Mouse (Mus musculus) heart, embryonic 14.5 days (tissue): ENCODE results near the gene Acvr1b. TPM values are rescaled to one million over a fixed set of nuclear protein-coding genes. Genes with fewer than 3 reads are reported as not detected.

ENCODE experiments used
- ATAC-seq: fragments of 200-750 bp; cut with Nextera tagmentation; 2 replicates; pipeline ENCODE4 v1.8.0; 2017; ENCODE audit warnings: low read depth, moderate TSS enrichment; ENCODE audit not compliant: insufficient number of reproducible peaks, insufficient read depth, low FRiP score
- H3K27ac ChIP-seq, 2 experiments: fragments of 200-500 bp in 1 of 2; fragments of 300-500 bp in 1 of 2; sonication (generic) in 1 of 2; replicated peaks in 1 of 2; 2 replicates each; pipeline ENCODE4 v1.5.1; 2012 to 2014; ENCODE audit warnings: low read depth in 2 of 2, low read length in 2 of 2, control low read depth in 1 of 2, mild to moderate bottlenecking in 1 of 2, mixed read lengths in 1 of 2; ENCODE audit not compliant: control insufficient read depth in 1 of 2, insufficient read depth in 1 of 2
- H3K27me3 ChIP-seq: fragments of 300-500 bp; sonication (generic); 2 replicates; pipeline ENCODE4 v1.6.1; 2014; ENCODE audit warnings: mild to moderate bottlenecking, low read length, control low read depth; ENCODE audit not compliant: control insufficient read depth, insufficient read depth
- H3K36me3 ChIP-seq: fragments of 300-500 bp; sonication (generic); 2 replicates; pipeline ENCODE4 v1.6.1; 2014; ENCODE audit warnings: mild to moderate bottlenecking, control low read depth, low read length, mixed read lengths; ENCODE audit not compliant: control insufficient read depth, insufficient read depth
- H3K4me1 ChIP-seq, 2 experiments: fragments of 200-500 bp in 1 of 2; fragments of 300-500 bp in 1 of 2; sonication (generic) in 1 of 2; 2 replicates each; pipeline ENCODE4 v1.6.1; 2012 to 2014; ENCODE audit warnings: low read length in 2 of 2, control low read depth in 1 of 2, mixed read lengths in 1 of 2; ENCODE audit not compliant: control insufficient read depth in 2 of 2, insufficient read depth in 2 of 2
- H3K4me2 ChIP-seq: fragments of 300-500 bp; sonication (generic); 2 replicates; pipeline ENCODE4 v1.6.1; 2014; ENCODE audit warnings: mild to moderate bottlenecking, low read length
- H3K4me3 ChIP-seq, 2 experiments: fragments of 200-500 bp in 1 of 2; fragments of 300-500 bp in 1 of 2; sonication (generic) in 1 of 2; 2 replicates each; pipeline ENCODE4 v1.5.1; 2012 to 2014; ENCODE audit warnings: low read length in 2 of 2, mild to moderate bottlenecking in 2 of 2, control low read depth in 1 of 2, low read depth in 1 of 2, moderate library complexity in 1 of 2; ENCODE audit not compliant: control insufficient read depth in 1 of 2, insufficient read depth in 1 of 2
- H3K9ac ChIP-seq: fragments of 300-500 bp; sonication (generic); 2 replicates; pipeline ENCODE4 v1.6.1; 2014; ENCODE audit warnings: mild to moderate bottlenecking, low read length
- H3K9me3 ChIP-seq: fragments of 300-500 bp; sonication (generic); 2 replicates; pipeline ENCODE4 v1.6.1; 2016; ENCODE audit warnings: low read length, control low read depth; ENCODE audit not compliant: control insufficient read depth
- WGBS: fragments of 180-500 bp; shearing (Covaris S2); extraction: QIAGEN DNeasy Blood & Tissue Kit; methylation state at CpG from one replicate; pipeline ENCODE4 v1.1.7; 2014; 5-methylcytosine and 5-hydroxymethylcytosine counted together
- polyA plus RNA-seq: library from polyadenylated mRNA; unstranded; fragments of >200 nt; fragmentation: Nextera tagmentation; extraction: Ambion mirVana; gene quantifications from 2 replicates; pipeline ENCODE4 v1.2.1, GENCODE M21; 2014

Acvr1b gene
- polyA plus RNA-seq, 1 experiment from 2014 or later, result 8.7 TPM

DNA sequence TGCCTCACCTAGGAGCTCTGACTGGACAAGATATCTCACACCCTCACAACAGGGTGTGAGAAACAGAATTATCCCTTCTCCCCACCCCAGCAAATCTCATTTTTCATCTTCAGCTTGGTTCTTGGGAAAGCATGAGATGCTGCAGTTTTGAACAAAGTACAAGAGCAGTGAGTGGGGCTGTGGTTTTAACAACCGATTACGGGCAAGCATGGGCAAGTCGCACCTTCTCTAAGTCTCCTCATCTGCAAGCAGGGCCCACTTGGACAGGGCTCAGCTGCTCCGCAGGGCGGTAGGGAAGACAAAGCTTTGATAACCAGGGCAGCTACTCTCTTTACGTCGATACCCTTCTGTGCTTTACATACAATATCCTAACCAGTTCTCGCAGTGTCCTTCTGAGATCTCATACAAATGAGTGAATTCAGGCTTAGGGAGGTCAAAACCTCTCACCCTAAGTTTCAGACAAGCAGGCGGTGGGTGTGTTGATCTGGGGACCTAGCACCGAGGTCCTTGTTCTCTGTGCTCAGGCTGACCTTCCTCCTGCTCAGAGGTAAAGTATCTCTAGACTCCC lies 3.4 kb upstream of the Acvr1b start:
- no peak for ATAC-seq
- H3K4me1 ChIP-seq, result peaks cover 10 to 12% of the 10 kb centered on the region in 2 experiments
- no peaks in the 10 kb centered on the region for H3K9me3 ChIP-seq
- WGBS, result 70% methylated on average over 10 of the region's 10 CpGs
- H3K4me3 ChIP-seq, result no peak overlapping the region
- no peaks in the 10 kb centered on the region for H3K36me3 ChIP-seq
- no peaks in the 10 kb centered on the region; the same call in 1 of the 2 replicates for H3K27me3 ChIP-seq
- no peak overlapping the region for H3K9ac ChIP-seq
- H3K4me2 ChIP-seq, result no peak overlapping the region
- H3K27ac ChIP-seq, result no peak overlapping the region

DNA sequence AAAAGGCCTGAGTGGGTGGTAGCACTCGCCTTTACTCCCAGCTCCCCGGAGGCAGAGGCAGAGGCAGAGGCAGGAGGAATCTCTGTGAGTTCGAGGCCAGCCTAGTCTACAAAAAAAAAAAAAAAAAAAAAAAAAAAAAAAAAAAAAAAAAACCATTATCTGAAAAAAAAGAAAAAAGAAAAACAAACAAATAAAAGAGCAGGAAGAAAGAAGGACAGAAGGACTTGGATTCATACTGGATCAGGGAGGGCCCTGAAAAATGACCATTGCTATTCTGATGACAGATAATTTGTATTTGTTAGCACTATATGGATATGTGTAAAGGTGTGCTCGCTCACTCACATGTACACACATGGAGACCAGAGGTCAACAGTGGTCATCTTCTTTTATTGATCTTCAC lies 2.6 kb upstream of the Acvr1b start:
- H3K4me2 ChIP-seq, result no peak overlapping the region
- no peak overlapping the region for H3K27ac ChIP-seq
- ATAC-seq, result no peak
- H3K9ac ChIP-seq, result no peak overlapping the region
- H3K9me3 ChIP-seq, result no peaks in the 10 kb centered on the region
- no peak overlapping the region for H3K4me3 ChIP-seq
- no peaks in the 10 kb centered on the region for H3K36me3 ChIP-seq
- H3K4me1 ChIP-seq, result peaks cover 9 to 20% of the 10 kb centered on the region in 2 experiments
- WGBS, result 66% methylated on average over 4 of the region's 4 CpGs
- H3K27me3 ChIP-seq, result no peaks in the 10 kb centered on the region; the same call in 1 of the 2 replicates

DNA sequence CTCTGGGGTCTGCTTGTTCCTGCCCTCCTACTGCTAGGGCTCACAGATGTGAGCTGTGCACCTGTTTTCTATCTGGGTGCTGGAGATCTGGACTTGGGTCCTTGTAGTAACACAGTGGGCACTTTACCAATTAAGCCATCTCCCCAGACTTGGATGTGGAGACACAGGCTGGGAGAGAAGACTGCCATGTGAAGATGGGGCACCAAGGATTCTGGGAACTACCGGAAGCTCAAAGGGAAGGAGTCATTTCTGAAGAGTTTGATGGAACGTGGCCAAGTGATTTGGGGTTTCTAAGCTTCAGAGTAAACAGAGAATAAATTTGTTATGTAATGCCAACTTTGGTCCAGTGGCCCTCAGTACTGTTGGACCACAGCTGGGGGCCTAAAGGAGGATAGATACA lies 1.9 kb upstream of the Acvr1b start:
- H3K9ac ChIP-seq, result no peak overlapping the region
- WGBS, result 82% methylated on average over 2 of the region's 2 CpGs
- no peaks in the 10 kb centered on the region for H3K9me3 ChIP-seq
- H3K4me3 ChIP-seq, result no peak overlapping the region
- H3K27ac ChIP-seq, result no peak overlapping the region
- H3K4me2 ChIP-seq, result no peak overlapping the region
- H3K4me1 ChIP-seq, result peaks cover 11 to 28% of the 10 kb centered on the region in 2 experiments
- H3K27me3 ChIP-seq, result no peaks in the 10 kb centered on the region; the same call in 1 of the 2 replicates
- H3K36me3 ChIP-seq, result no peaks in the 10 kb centered on the region
- no peak for ATAC-seq

DNA sequence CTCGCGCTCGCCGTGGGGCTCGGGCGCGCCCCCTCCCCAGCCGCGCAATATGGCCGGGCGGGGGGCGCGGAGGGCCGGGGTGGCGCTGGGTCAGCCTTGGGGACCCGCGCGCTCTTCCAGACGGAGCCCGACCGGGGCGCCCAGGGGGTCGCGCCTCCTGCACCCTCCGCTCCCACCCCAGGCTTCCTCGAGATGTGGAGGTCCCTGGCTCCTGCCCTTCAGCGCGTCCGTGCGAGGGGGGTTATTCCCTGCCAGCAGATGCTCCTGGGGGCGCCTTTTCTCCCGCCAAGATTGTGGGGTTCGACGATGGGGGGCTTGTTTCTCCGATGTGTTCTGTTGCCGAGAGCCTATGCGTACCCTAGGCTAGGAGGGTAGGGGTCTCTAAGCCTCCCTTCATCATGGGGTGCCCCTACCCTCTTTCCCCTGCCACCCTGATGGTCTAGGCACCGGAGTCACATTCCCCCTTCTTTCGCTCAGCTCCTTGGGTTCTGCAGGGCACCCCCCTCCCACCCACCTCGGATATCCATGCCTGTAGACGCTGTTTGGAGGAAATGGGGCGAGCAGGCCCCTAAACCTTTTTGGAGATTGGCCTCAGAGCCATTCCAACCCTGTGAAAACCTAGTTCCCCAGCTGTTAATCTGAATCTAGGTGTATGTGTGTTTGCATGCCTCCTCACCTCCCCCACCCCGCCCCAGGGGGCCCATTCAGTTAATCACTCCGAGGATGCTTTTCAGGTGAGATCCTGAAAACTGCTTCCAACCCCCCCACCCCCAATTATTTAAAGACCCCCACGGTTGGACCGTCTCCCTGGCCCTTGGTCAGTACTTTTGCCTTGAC lies 645 bp downstream of the Acvr1b start:
- H3K4me2 ChIP-seq, result peak overlapping the region; percentile 95
- H3K9me3 ChIP-seq, result no peaks in the 10 kb centered on the region
- ATAC-seq, result peak; percentile 10
- no peaks in the 10 kb centered on the region for H3K36me3 ChIP-seq
- H3K4me1 ChIP-seq, result peaks cover 21 to 51% of the 10 kb centered on the region in 2 experiments
- WGBS, result 2% methylated on average over 31 of the region's 46 CpGs
- no peaks in the 10 kb centered on the region; the same call in 1 of the 2 replicates for H3K27me3 ChIP-seq
- H3K4me3 ChIP-seq, result peak overlapping the region; percentile 96
- H3K9ac ChIP-seq, result peak overlapping the region; percentile 98
- H3K27ac ChIP-seq, result peak overlapping the region; percentile 41 to 93

DNA sequence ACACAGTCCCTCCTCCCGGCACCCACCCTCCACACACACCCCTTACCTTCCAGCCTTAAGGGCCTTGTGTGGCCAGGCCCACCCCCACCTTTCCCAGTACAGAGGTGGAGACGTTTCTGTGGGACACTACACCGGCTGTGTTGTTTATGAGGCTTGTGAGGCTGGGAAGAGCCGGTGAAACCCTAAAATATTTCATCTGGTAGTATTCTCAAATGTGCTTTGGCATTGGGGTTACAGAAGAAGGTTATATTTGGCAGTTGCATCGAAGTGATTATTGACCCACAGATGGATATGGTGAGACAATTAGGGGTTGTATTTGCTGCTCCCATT lies 1.2 kb downstream of the Acvr1b start:
- H3K9me3 ChIP-seq, result no peaks in the 10 kb centered on the region
- H3K4me1 ChIP-seq, result peaks cover 21 to 52% of the 10 kb centered on the region in 2 experiments
- H3K27ac ChIP-seq, result peak overlapping the region; percentile 25 to 93; a peak in 3 of 4 replicates
- peak overlapping the region; percentile 95 for H3K4me2 ChIP-seq
- no peaks in the 10 kb centered on the region for H3K36me3 ChIP-seq
- peak overlapping the region; percentile 98 for H3K9ac ChIP-seq
- ATAC-seq, result no peak
- peak overlapping the region; percentile 96 for H3K4me3 ChIP-seq
- WGBS, result 11% methylated on average over 5 of the region's 5 CpGs
- H3K27me3 ChIP-seq, result no peaks in the 10 kb centered on the region; the same call in 1 of the 2 replicates

DNA sequence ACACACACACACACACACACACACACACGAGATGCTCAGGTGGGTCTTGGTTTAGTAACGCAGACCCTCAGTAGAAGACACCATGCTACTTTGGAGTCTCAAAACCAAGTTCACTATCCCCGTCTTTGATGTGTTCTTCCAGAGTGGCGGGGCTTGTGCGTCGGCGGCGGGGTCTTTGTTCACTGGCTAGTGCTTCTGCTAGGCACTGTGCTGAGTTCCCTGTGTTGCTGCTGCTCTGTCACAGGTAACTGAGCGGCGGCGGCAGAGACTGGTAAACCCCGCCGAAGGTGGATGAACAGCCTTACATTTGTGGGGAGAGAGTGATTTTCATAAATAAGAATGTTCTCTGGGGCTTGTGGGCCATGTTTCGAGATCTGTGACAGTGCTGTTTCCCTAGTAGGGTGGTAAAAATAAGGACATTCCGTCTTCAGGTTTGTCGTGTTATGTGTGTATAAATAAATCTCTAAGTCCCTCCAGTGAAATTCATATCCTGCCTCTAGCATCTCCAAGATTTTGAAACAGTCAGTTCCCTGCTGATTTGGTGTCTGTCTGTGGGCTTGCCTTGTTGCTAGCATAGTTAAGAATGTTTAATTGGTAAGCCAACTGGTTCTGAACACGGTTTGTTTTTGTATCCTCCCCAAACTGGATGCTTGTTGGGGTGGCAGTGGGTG lies 1.9 kb downstream of the Acvr1b start:
- no peaks in the 10 kb centered on the region for H3K36me3 ChIP-seq
- WGBS, result 25% methylated on average over 17 of the region's 17 CpGs
- H3K27ac ChIP-seq, result peak overlapping the region; percentile 25 to 93; a peak in 3 of 4 replicates
- H3K9me3 ChIP-seq, result no peaks in the 10 kb centered on the region
- H3K4me2 ChIP-seq, result peak overlapping the region; percentile 95
- peak overlapping the region; percentile 96 for H3K4me3 ChIP-seq
- peaks cover 27 to 59% of the 10 kb centered on the region in 2 experiments for H3K4me1 ChIP-seq
- no peaks in the 10 kb centered on the region; the same call in 1 of the 2 replicates for H3K27me3 ChIP-seq
- ATAC-seq, result no peak
- H3K9ac ChIP-seq, result peak overlapping the region; percentile 98

DNA sequence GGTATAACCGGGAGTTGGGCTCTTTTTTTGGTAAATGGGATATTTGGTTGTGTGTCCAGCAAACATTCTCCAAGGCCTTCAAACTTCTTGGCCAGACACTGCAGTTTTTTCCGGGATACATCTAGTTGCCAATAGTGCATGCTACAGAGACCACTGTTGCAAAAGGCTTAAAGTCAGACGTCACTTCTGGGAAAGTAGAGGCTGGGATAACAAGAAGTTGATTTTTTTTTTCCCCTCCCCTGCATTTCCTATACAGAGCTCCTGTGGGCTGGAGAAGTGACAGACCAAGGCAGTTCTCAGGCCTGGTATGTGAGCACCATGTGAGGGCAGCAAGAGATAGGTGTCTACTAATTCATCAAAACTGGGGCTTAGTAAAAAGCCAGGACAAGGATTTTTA lies 2.4 kb downstream of the Acvr1b start:
- ATAC-seq, result no peak
- Histone ChIP-seq H3K9me3 (no peaks in the 10 kb centered on the region), H3K9ac (peak overlapping the region; percentile 98), H3K4me2 (peak overlapping the region; percentile 95), H3K4me3 (peak overlapping the region in 1 of 2 experiments; percentile 96; a peak in 2 of 4 replicates), H3K4me1 (peaks cover 30 to 64% of the 10 kb centered on the region in 2 experiments), H3K36me3 (no peaks in the 10 kb centered on the region), H3K27me3 (no peaks in the 10 kb centered on the region; the same call in 1 of the 2 replicates), H3K27ac (peak overlapping the region; percentile 25 to 93; a peak in 3 of 4 replicates)
- WGBS, result 32% methylated on average over 3 of the region's 3 CpGs
